Comparison of ENCODE assay signal across 23 mouse cellular contexts in the genomic region with DNA sequence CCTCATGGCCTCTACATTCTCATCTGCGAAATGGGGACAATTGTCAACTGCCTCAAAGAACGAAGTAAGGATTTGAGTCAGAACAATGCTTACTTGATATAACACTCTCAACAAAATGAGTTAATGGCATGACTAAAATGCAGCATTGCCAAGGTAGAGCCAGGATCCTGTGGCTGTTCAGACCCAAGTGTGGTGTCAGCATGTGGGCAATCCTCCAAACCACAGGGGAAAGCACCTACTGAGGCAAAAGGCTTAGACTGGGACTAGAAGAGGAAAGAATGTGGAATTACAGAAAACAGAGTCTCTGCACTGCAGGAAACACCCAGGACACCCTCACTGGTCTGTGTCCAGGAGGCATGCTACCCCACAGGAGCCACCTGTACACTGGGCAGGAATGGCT.
A peak's percentile ranks its signal among the peaks of the same experiment; 100 is the strongest.
DNase-seq lines count a peak whose midpoint lies in the region; ATAC-seq and TF ChIP-seq lines count a peak whose summit lies in the region.
"Had no signal": no experiment of that assay in that cellular context is flagged by ENCODE, and none has a peak within 500 bp of the region (broad histone marks: within the 10 kb centered on the region; RNA-seq: fewer than 3 reads in every experiment).

No protein-coding gene starts in this region.

- no peaks in the 10 kb centered on the region for H3K36me3 ChIP-seq in CH12.LX (replicated peaks in 1 of 2; ENCODE audit: control insufficient read depth in 1 of 2, insufficient read depth in 1 of 2, low read length in 1 of 2)
- no peaks in the 10 kb centered on the region for H3K36me3 ChIP-seq in stomach, postnatal 0 days (ENCODE audit: control insufficient read depth, insufficient read depth, low read length)
- H3K36me3 ChIP-seq: embryonic facial prominence, embryonic 10.5 days; embryonic facial prominence, embryonic 12.5 days; forebrain, embryonic 10.5 days; forebrain, embryonic 12.5 days had no signal

- DNase-seq in 3134 (ENCODE audit: extremely low read depth, insufficient read length, low spot score), result peak; percentile 23
- DNase-seq in CH12.LX (ENCODE audit: extremely low read depth), result peak; percentile 27
- peak; percentile 81 for DNase-seq in NIH3T3 (ENCODE audit: low read depth)
- DNase-seq in adipocyte (ENCODE audit: low spot score), result peak; percentile 25
- DNase-seq in cerebellum, adult 11 months, result no peak
- DNase-seq in stomach, postnatal 0 days (ENCODE audit: low spot score), result no peak
- DNase-seq in right cerebral cortex, postnatal 36 days (ENCODE audit: low spot score in 2 of 2), result no peak
- no peak for DNase-seq in adrenal gland, adult 2 months
- DNase-seq: adrenal gland, postnatal 10 days; adrenal gland, postnatal 36 days; B cell, adult 2 months; cerebellum, adult 18-20 months; cerebellum, adult 9-10 months; cerebellum, postnatal 10 days; cerebellum, postnatal 25 days; gastrocnemius, adult 2 months had no signal

- H3K4me2 ChIP-seq in CH12.LX (ENCODE audit: insufficient read depth, low read depth, poor library complexity, severe bottlenecking), result no peak overlapping the region
- no peak overlapping the region for H3K4me2 ChIP-seq in stomach, postnatal 0 days (replicated peaks; ENCODE audit: low read depth)
- H3K4me2 ChIP-seq: embryonic facial prominence, embryonic 12.5 days; forebrain, embryonic 12.5 days had no signal

- H3K27ac ChIP-seq in CH12.LX (ENCODE audit: insufficient read depth, low read depth), result no peak overlapping the region
- H3K27ac ChIP-seq in stomach, postnatal 0 days (replicated peaks), result no peak overlapping the region
- H3K27ac ChIP-seq: embryonic facial prominence, embryonic 10.5 days; embryonic facial prominence, embryonic 12.5 days; forebrain, embryonic 10.5 days; forebrain, embryonic 12.5 days; gastrocnemius, adult 2 months had no signal

- TF ChIP-seq RAD21 in CH12.LX (IDR thresholded peaks at IDR 0.05; ENCODE audit: low read depth, low read length), result no peak

- no peaks in the 10 kb centered on the region for H3K9me3 ChIP-seq in CH12.LX (replicated peaks; ENCODE audit: low read length)
- no peaks in the 10 kb centered on the region for H3K9me3 ChIP-seq in stomach, postnatal 0 days (ENCODE audit: control insufficient read depth, low read length)
- H3K9me3 ChIP-seq: embryonic facial prominence, embryonic 10.5 days; embryonic facial prominence, embryonic 12.5 days; forebrain, embryonic 10.5 days; forebrain, embryonic 12.5 days had no signal

- in situ Hi-C loops in CH12.LX (cut with MboI; ENCODE audit: low pct_ligation_motif_present, low pct_unique_long_range_greater_than_20kb, low sequenced_read_pairs), result no loop called here

- H3K4me1 ChIP-seq in CH12.LX (ENCODE audit: control insufficient read depth in 1 of 2, insufficient read depth in 2 of 2), result peaks cover 3 to 11% of the 10 kb centered on the region in 2 experiments
- no peaks in the 10 kb centered on the region for H3K4me1 ChIP-seq in stomach, postnatal 0 days (replicated peaks; ENCODE audit: control insufficient read depth, insufficient read depth)
- H3K4me1 ChIP-seq: embryonic facial prominence, embryonic 12.5 days; forebrain, embryonic 10.5 days; forebrain, embryonic 12.5 days had no signal

- no peak for TF ChIP-seq EP300 in CH12.LX (IDR thresholded peaks at IDR 0.05; ENCODE audit: low read length)
- TF ChIP-seq EP300 in stomach, postnatal 0 days (optimal IDR thresholded peaks at IDR 0.05), result no peak

- H3K4me3 ChIP-seq in CH12.LX (replicated peaks in 1 of 3; ENCODE audit: low read depth in 2 of 3, low read length in 2 of 3, poor library complexity in 1 of 3), result no peak overlapping the region
- no peak overlapping the region for H3K4me3 ChIP-seq in stomach, postnatal 0 days (ENCODE audit: low read depth, low read length)
- H3K4me3 ChIP-seq: embryonic facial prominence, embryonic 10.5 days; embryonic facial prominence, embryonic 12.5 days; forebrain, embryonic 10.5 days; forebrain, embryonic 12.5 days; gastrocnemius, adult 2 months had no signal

- no peaks in the 10 kb centered on the region for H3K27me3 ChIP-seq in CH12.LX (replicated peaks)
- H3K27me3 ChIP-seq in stomach, postnatal 0 days (ENCODE audit: control insufficient read depth, insufficient read depth, low read length), result no peaks in the 10 kb centered on the region
- H3K27me3 ChIP-seq: embryonic facial prominence, embryonic 12.5 days; forebrain, embryonic 12.5 days had no signal

- H3K9ac ChIP-seq in CH12.LX (ENCODE audit: insufficient read depth, low read depth), result no peak overlapping the region
- H3K9ac ChIP-seq in stomach, postnatal 0 days (ENCODE audit: low read length), result no peak overlapping the region
- H3K9ac ChIP-seq: embryonic facial prominence, embryonic 12.5 days; forebrain, embryonic 12.5 days had no signal

- TF ChIP-seq POLR2A in CH12.LX (IDR thresholded peaks at IDR 0.05; ENCODE audit: low read depth, low read length), result no peak

- TF ChIP-seq CTCF in CH12.LX (conservative IDR thresholded peaks at IDR 0.05 in 1 of 2, IDR thresholded peaks at IDR 0.05 in 1 of 2; ENCODE audit: low read depth in 2 of 2, low read length in 2 of 2), result no peak
- no peak for TF ChIP-seq CTCF in stomach, postnatal 0 days (IDR thresholded peaks at IDR 0.05; ENCODE audit: low read depth)

- 91% methylated on average over 2 of the region's 2 CpGs for WGBS in stomach, postnatal 0 days

- ATAC-seq in stomach, postnatal 0 days (ENCODE audit: low FRiP score, low TSS enrichment), result no peak
- ATAC-seq: CD4-positive, CD25-positive, alpha-beta regulatory T cell, adult 4 months; forebrain, embryonic 14.5 days; forebrain, embryonic 16.5 days had no signal

- dilution Hi-C loops in CH12.LX (cut with MboI; ENCODE audit: extremely low pct_ligation_motif_present, extremely low pct_unique_long_range_greater_than_20kb, low sequenced_read_pairs), result no loop called here

- H3K79me2 ChIP-seq in CH12.LX (replicated peaks; ENCODE audit: control insufficient read depth, extremely low read depth, insufficient read depth, poor library complexity, severe bottlenecking), result no peaks in the 10 kb centered on the region

TF ChIP-seq in CH12.LX, 34 proteins besides CTCF, POLR2A, EP300 and RAD21:
- TF ChIP-seq MXI1 (IDR thresholded peaks at IDR 0.05; ENCODE audit: low read depth, low read length), result no peak
- TF ChIP-seq RCOR1 (conservative IDR thresholded peaks at IDR 0.05; ENCODE audit: low read depth, low read length), result no peak
- no peak for TF ChIP-seq HCFC1 (IDR thresholded peaks at IDR 0.05; ENCODE audit: low read depth, low read length)
- TF ChIP-seq MAFK (IDR thresholded peaks at IDR 0.05; ENCODE audit: insufficient replicate concordance, low read length), result no peak
- TF ChIP-seq UBTF (IDR thresholded peaks at IDR 0.05; ENCODE audit: low read depth, low read length), result no peak
- TF ChIP-seq MAX (IDR thresholded peaks at IDR 0.05; ENCODE audit: low read length), result no peak

Comparison
In these comparisons a context has a peak if more than half of its experiments do, and no peak if none do; other contexts are left out.
1. DNase-seq: peak in 3134 (single experiment), CH12.LX (single experiment), NIH3T3 (single experiment) and adipocyte (single experiment); none in cerebellum, adult 11 months (single experiment), stomach, postnatal 0 days (single experiment), right cerebral cortex, postnatal 36 days (0 of 2) and adrenal gland, adult 2 months (single experiment).